In the genomic region with DNA sequence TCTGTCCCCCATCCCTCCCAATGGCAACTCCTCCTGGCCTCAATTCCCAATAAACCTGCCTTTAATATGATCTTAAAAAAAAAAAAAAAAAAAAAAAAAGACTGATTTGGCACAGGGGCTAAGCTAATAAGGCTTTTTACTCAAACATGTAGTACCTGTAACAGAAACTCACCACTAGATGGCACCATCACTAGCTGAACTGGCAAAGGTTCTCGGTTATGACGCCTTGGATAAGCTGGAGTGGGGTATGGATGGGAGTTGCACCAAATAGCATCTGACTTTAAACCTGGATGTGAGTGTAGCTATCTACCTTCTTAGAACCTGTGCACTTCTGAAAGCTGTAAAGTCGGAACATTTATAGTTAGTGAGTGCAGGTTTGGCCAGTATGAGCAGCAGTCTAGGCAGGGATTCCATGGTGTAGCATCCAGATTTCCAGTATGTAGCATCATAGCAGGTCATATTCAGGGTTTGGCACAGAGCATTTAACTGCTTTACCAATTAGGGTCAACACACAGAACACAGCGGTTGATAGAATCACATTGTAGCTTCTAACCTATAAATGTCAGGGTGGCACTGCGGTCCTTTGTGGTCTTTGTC, we compare ENCODE assay signal across 7 mouse cellular contexts. TPM values are rescaled to one million over a fixed set of nuclear protein-coding genes. Genes with fewer than 3 reads are reported as not detected.
A peak's percentile ranks its signal among the peaks of the same experiment; 100 is the strongest.
DNase-seq lines count a peak whose midpoint lies in the region; ATAC-seq lines count a peak whose summit lies in the region.

No protein-coding gene starts in this region.

- no peaks in the 10 kb centered on the region for H3K27me3 ChIP-seq in embryonic facial prominence, embryonic 11.5 days (ENCODE audit: control insufficient read depth, insufficient read depth, low read length)
- H3K27me3 ChIP-seq in hindbrain, embryonic 13.5 days = no peaks in the 10 kb centered on the region
- no peaks in the 10 kb centered on the region for H3K27me3 ChIP-seq in liver, embryonic 13.5 days

- H3K36me3 ChIP-seq in embryonic facial prominence, embryonic 11.5 days (replicated peaks; ENCODE audit: control insufficient read depth, insufficient read depth, low read depth, low read length) = no peaks in the 10 kb centered on the region; the same call in 1 of the 2 replicates
- peaks cover 50% of the 10 kb centered on the region for H3K36me3 ChIP-seq in hindbrain, embryonic 13.5 days
- peaks cover 66% of the 10 kb centered on the region for H3K36me3 ChIP-seq in liver, embryonic 13.5 days

- no peaks in the 10 kb centered on the region for H3K9me3 ChIP-seq in embryonic facial prominence, embryonic 11.5 days (replicated peaks; ENCODE audit: control insufficient read depth, low read length)
- H3K9me3 ChIP-seq in hindbrain, embryonic 13.5 days = no peaks in the 10 kb centered on the region
- no peaks in the 10 kb centered on the region for H3K9me3 ChIP-seq in liver, embryonic 13.5 days (replicated peaks)

- H3K9ac ChIP-seq in embryonic facial prominence, embryonic 11.5 days (replicated peaks; ENCODE audit: low read length) = no peak overlapping the region
- no peak overlapping the region for H3K9ac ChIP-seq in hindbrain, embryonic 13.5 days
- no peak overlapping the region for H3K9ac ChIP-seq in liver, embryonic 13.5 days

- WGBS in embryonic facial prominence, embryonic 11.5 days = 64% methylated on average over 5 of the region's 5 CpGs
- WGBS in hindbrain, embryonic 13.5 days = 65% methylated on average over 5 of the region's 5 CpGs
- WGBS in liver, embryonic 13.5 days (ENCODE audit: insufficient replicate concordance) = 57% methylated on average over 5 of the region's 5 CpGs

- H3K27ac ChIP-seq in embryonic facial prominence, embryonic 11.5 days (replicated peaks; ENCODE audit: low read depth, low read length) = no peak overlapping the region
- no peak overlapping the region for H3K27ac ChIP-seq in hindbrain, embryonic 13.5 days
- H3K27ac ChIP-seq in liver, embryonic 13.5 days = no peak overlapping the region

- H3K4me3 ChIP-seq in embryonic facial prominence, embryonic 11.5 days (ENCODE audit: low read depth, low read length) = no peak overlapping the region
- no peak overlapping the region for H3K4me3 ChIP-seq in hindbrain, embryonic 13.5 days
- no peak overlapping the region for H3K4me3 ChIP-seq in liver, embryonic 13.5 days (replicated peaks)

- no peaks in the 10 kb centered on the region for H3K4me1 ChIP-seq in embryonic facial prominence, embryonic 11.5 days (ENCODE audit: control insufficient read depth, insufficient read depth, low read length)
- H3K4me1 ChIP-seq in hindbrain, embryonic 13.5 days (replicated peaks) = no peaks in the 10 kb centered on the region
- H3K4me1 ChIP-seq in liver, embryonic 13.5 days (replicated peaks) = peaks cover 10% of the 10 kb centered on the region

- DNase-seq in right cerebral cortex, adult 2 months (ENCODE audit: low spot score in 2 of 2) = peak; percentile 44 to 48
- no peak for DNase-seq in right cerebral cortex, postnatal 4 days
- DNase-seq in ZHBTc4 (ENCODE audit: low read depth, low spot score) = peak; percentile 80
- DNase-seq in embryonic facial prominence, embryonic 11.5 days (ENCODE audit: low spot score) = peak; percentile 83
- DNase-seq in liver, embryonic 13.5 days = no peak

- no peak overlapping the region for H3K4me2 ChIP-seq in embryonic facial prominence, embryonic 11.5 days (ENCODE audit: low read depth, low read length)
- no peak overlapping the region for H3K4me2 ChIP-seq in hindbrain, embryonic 13.5 days
- H3K4me2 ChIP-seq in liver, embryonic 13.5 days = no peak overlapping the region

- peak; percentile 23 for ATAC-seq in embryonic facial prominence, embryonic 11.5 days (replicated peaks; ENCODE audit: insufficient number of reproducible peaks, low FRiP score, low TSS enrichment, low read depth)
- peak; percentile 40 for ATAC-seq in hindbrain, embryonic 13.5 days (ENCODE audit: low FRiP score)
- ATAC-seq in liver, embryonic 13.5 days (ENCODE audit: low read depth) = 0 out of 2 replicates have a peak, but pooled peaks have one; percentile 10
- peak; percentile 68; the same call in 1 of the 2 replicates for ATAC-seq in neutrophil, adult 5-6 weeks (ENCODE audit: extremely low read depth, insufficient number of reproducible peaks, low FRiP score, poor library complexity, severe bottlenecking)

RNA-seq across cellular contexts. Expression of a gene that starts 17.1 kb away (rescaled TPM):
- polyA plus RNA-seq in embryonic facial prominence, embryonic 11.5 days (2014; fragmentation: Nextera tagmentation; extraction: Ambion mirVana) = 20.3 and 23.3 TPM in 2 replicates
- polyA plus RNA-seq in hindbrain, embryonic 13.5 days (2015; fragmentation: Nextera tagmentation; extraction: Ambion mirVana) = 15.7 and 16.0 TPM in 2 replicates
- polyA plus RNA-seq in liver, embryonic 13.5 days (2015; fragmentation: Nextera tagmentation; extraction: Ambion mirVana) = 4.4 and 5.7 TPM in 2 replicates
- total RNA-seq in neutrophil, adult 5-6 weeks (2017) = 26.5 and 27.2 TPM in 2 replicates

RNA-seq across cellular contexts. Expression of a gene that starts 27.2 kb away (rescaled TPM):
- 52.7 and 53.0 TPM in 2 replicates for polyA plus RNA-seq in embryonic facial prominence, embryonic 11.5 days (2014; fragmentation: Nextera tagmentation; extraction: Ambion mirVana)
- polyA plus RNA-seq in hindbrain, embryonic 13.5 days (2015; fragmentation: Nextera tagmentation; extraction: Ambion mirVana) = 47.9 and 50.5 TPM in 2 replicates
- 21.4 and 25.0 TPM in 2 replicates for polyA plus RNA-seq in liver, embryonic 13.5 days (2015; fragmentation: Nextera tagmentation; extraction: Ambion mirVana)
- 71.6 and 72.1 TPM in 2 replicates for total RNA-seq in neutrophil, adult 5-6 weeks (2017)

RNA-seq across cellular contexts. Expression of a gene that starts 27.3 kb away (rescaled TPM):
- 25.5 and 29.3 TPM in 2 replicates for polyA plus RNA-seq in embryonic facial prominence, embryonic 11.5 days (2014; fragmentation: Nextera tagmentation; extraction: Ambion mirVana)
- polyA plus RNA-seq in hindbrain, embryonic 13.5 days (2015; fragmentation: Nextera tagmentation; extraction: Ambion mirVana) = 14.7 and 15.3 TPM in 2 replicates
- 19.4 and 21.7 TPM in 2 replicates for polyA plus RNA-seq in liver, embryonic 13.5 days (2015; fragmentation: Nextera tagmentation; extraction: Ambion mirVana)
- total RNA-seq in neutrophil, adult 5-6 weeks (2017) = 24.9 and 40.4 TPM in 2 replicates

Comparison
In these comparisons a context has a peak if more than half of its experiments do, and no peak if none do; other contexts are left out.
1. DNase-seq: peak in right cerebral cortex, adult 2 months (2 of 2), ZHBTc4 (single experiment) and embryonic facial prominence, embryonic 11.5 days (single experiment); none in right cerebral cortex, postnatal 4 days (single experiment) and liver, embryonic 13.5 days (single experiment).
2. ATAC-seq: peak in every context shown above with its lines; median percentile 68 in neutrophil, adult 5-6 weeks; 40 in hindbrain, embryonic 13.5 days; 23 in embryonic facial prominence, embryonic 11.5 days; 10 in liver, embryonic 13.5 days.